Mouse (Mus musculus) cerebellum, postnatal 4 days (tissue): Measurements from ENCODE around the gene Ddx41.

ENCODE experiments used
- DNase-seq, 2 experiments: peaks; one replicate each; pipeline ENCODE4 v3.0.0; 2022; ENCODE audit warnings: low spot score in 2 of 2, mixed read lengths in 1 of 2

Ddx41 gene

DNA sequence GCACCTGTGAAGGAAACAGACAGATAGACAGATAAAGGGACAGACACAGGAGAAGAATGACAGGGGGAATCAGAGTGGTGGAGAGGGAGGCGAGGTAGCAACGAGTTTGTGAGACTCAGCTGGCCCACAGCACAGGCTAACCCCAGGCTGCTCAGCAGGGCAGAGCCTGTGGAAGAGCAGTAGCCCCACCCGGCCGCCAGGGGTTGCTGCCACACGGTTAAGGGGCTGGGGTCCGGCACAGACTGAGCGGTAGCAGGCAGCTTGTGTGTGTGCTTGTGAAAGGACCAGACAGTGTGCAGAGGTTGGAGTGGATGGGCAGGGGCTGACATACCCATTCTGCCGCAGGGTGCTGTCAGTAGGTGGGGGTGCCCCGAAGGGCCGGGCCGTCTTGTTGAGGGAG, 28.6 kb downstream of the Ddx41 start:
- no peak for DNase-seq

DNA sequence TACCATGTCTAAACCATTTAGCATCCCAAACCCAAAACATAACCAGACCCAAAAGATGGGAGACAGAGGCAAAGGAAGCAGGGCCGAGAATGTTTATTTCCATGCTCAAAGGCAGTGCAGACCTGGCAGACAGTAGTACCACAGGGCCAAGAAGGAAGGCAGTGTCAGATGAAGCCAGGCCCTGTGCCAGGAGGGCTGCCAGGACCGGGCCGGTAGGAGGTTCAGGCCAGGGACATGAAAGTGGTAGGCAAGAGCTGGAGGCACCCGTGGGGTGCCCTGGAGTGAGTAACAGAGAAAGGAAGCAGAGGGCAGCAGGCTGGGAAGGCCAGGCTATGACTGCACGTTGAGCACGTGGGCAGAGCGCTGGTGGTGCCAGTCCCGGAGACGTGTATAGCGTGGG, 29.8 kb downstream of the Ddx41 start:
- DNase-seq, result peak in 1 of 2 experiments; percentile 36

DNA sequence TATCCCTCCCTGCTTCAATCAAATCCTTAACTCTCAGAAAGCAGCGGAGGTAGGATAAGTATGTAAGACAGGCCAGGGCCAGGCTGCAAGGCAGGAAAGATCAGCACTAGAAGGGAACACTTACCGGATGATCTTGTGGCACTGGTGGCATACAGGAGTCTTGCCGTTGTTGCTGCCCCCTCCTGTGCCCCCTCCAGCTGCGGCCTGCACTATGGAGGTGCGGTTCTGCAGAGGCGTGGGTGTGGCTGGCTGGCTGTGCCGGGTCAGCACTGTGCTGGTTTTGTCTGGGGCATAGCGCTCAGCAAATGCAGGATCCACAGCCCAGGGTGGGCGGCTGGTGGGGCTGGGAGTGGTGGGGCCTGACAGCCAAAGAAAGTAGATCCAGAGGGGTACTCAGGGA, 30.6 kb downstream of the Ddx41 start:
- DNase-seq, result no peak

DNA sequence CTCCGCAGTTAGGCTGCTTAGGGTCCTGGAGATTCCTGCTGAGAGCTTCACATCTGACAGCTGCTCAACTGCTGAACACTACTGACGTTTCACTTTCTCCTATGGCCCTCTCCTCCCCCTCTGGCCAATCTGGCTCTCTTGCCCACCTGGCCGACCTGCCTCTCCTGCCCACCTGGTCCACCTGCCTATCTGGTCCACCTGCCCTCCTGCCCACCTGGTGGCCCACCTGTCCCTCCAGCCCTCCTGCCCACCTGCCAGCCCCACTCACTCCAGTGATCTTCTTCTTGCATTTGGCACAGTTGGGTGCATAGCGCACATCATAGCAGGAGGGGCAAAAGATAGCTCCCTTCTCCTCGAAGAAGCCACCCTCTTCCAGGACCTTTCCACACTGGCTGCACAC, 32.1 kb downstream of the Ddx41 start:
- DNase-seq, result no peak

DNA sequence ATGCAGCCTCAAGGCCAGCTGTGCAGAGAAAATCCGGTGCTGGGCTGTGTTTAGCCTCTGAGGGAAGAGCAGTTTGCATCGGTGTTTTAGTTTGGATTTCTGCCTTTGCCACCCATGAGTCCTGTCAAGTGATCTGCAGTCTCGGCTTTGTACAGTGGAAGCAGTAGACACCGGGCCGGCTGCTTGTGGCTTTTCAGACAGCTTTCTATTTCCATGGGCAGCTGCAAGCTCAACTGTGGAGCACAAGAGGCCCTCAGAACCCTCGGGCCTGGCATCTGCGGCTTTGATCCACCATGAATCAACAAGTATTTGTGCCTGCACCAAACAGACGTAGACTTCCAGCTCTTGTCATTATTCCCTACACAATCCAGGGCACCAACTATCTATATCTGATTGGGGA, 34.1 kb downstream of the Ddx41 start:
- DNase-seq, result no peak

DNA sequence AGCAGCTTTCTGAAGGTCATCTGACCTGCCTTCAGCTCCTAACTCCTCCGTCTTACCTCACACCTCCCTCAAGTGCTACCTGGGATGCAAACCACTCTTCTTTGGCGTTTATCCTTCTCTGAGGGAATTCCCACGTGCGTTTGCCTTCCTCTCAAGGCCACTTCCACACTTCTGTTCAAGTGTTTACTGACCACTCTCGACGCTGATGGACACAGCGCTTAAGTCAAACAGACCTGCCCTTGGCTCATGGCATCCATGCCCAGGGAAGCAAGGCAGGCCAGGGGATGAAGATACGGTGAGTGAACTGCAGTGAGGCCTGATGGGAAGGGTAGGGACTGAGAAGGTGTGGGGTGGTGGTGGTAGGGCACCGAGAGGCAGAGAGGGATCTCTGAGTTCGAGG, 35.9 kb downstream of the Ddx41 start:
- no peak for DNase-seq

DNA sequence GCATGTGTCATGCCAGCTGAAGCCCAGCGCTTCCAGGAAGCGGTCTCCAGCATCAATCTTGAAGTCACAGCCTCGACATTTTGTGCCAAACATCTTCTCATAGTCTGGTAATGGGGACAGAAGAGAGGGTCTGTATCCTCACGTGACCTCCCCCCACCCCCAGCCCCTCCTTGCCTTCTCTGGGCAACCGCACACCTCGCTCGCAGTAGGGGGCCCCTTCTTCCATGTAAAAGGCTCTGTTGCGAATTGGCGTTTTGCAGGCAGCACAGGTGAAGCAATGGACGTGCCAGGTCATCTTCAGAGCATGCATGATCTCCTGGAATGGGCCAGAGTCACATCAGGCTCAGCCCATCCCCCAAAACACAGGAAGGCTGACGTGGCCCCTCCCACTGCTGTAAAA, 37.6 kb downstream of the Ddx41 start:
- DNase-seq, result no peak

DNA sequence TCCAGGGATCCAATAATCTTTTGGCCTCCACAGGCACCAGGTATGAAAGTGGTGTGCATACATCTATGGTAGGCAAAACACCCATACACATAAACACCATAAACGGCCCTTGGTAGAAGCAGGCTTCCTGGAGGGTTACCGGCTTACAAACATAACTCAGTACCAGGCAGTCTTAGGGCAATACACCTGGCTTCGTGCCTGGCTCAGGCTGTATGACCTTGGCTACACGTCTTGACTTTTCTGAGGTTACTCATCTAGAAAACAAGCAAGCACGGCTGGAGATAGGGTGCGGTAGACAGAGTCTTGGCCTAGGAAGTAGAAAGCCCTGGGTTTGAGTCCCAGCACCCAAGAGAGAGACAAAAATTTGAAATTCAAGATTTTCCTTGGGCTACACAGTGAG, 39.8 kb downstream of the Ddx41 start:
- no peak for DNase-seq

DNA sequence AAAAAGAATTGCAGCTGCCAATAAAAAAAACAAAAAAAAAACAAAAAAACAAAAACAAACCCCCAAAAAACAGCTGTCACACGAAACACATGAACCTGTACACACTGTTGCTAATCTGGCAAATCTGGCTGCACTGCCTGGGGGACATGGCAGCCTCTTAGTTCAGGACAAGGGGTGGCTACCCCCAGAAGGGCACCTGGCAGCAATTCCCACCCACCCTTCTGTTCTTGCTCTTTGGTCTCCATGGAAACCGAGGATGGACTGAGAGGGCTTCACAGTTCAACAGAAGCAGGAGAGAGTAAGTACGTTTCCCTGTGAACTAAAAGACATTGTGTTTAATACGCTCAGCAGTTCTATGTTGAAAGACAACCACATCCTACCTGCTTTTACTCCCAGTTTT, 40.8 kb downstream of the Ddx41 start:
- DNase-seq, result no peak

DNA sequence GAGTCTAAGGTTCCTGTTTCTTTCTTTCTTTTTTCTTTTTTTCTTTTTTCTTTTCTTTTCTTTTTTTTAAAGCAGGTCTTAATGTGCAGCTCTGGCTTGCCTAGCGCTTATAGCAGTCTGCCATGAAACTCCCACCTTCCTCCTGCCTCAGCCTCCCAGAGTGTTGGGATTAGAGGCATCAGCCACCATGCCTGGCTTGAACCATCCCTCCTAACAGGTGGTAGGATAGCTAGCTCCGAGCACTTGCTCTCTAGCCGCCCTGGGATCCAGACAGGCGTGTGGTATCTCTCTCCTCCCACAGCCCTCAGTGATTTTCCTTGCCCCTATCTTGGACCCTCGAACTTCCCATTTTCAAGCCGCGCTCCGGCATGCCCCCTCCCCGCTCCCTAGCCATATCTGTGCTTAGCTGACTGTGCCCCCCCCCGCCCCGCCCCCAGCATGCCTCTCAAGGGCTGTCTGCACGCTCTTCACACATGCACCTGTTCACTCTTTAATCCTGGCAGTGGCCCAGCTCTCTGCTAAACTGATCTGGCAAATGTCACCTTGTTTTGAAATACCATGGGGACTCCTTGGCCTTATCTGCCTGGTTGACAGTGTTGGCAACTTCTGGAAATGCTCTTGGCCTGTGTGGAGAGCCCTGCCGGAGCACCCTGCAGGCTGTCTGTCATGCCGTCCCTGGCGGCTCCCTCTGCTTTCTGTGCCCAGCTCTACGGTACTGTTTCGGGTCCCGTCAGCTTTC, 41.4 kb downstream of the Ddx41 start:
- peak in 1 of 2 experiments; percentile 58 for DNase-seq

DNA sequence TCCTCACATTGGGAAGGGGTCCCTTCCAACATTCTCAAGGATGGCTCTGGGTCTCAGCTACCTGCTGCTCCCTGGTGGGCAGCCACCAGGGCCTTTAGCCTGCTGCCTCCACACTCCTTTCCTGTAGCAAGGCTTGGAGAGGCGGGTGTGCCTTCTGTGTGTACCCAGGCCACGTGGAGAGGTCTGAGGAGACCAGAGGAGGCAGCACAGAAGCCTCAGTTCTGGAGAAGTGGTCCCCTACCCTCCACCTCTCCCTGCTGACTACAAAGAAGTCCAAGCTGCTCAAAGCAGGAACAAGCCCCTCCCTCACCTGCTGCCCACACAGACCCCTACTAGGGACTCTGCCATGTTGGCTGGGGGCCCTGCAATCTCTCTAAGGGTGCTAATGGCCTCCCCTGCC, 42.2 kb downstream of the Ddx41 start:
- no peak for DNase-seq

DNA sequence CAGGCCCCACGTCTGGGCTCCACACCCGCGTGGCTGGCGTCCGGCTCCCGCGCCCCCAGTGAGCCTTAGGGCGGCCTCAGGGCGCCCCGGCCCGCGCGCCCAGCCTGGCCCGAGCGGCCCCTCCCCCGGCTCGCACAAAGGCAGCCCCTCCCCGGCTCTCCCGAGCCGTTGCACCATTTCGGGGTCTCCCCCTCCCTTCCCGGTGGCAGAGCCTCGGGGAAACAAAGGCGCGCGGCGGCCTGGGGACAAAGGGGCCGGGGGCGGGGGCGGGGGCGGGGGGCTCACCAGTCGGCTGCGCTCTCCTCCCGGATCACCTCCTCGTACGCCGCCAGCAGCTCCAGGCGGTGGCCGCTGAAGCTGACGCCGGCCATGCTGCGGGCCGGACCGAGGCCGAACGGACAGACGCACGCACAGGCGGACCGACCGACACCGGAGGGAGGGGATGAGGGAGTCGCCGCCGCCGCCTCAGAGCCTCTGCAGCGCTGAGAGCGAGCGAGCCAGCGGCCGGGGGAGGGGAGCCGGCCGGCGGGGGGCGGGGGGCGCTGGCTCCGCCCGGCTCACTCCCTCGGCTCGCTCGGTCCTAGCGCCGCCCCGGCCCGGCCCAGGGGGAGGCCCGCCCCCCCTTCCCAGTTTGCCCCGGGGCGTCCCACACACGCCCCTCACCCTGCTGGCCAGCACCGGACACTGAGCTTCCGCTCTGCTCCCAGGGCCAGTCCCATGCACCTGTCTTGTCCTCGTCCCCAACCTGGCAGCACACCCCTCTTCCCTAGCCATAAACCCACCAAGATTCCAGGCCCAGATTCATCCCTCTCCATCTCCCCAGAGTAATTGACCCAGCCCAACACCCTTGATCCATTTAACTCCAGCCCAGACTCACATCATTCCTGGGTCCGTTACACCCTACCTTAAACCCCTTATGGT, 48.6 kb downstream of the Ddx41 start, which contains the start of gene Dbn1:
Gene Dbn1 (minus strand): TSS at position 534 of the 921 bp plus-strand sequence.
- peak in 1 of 2 experiments; percentile 71 for DNase-seq

DNA sequence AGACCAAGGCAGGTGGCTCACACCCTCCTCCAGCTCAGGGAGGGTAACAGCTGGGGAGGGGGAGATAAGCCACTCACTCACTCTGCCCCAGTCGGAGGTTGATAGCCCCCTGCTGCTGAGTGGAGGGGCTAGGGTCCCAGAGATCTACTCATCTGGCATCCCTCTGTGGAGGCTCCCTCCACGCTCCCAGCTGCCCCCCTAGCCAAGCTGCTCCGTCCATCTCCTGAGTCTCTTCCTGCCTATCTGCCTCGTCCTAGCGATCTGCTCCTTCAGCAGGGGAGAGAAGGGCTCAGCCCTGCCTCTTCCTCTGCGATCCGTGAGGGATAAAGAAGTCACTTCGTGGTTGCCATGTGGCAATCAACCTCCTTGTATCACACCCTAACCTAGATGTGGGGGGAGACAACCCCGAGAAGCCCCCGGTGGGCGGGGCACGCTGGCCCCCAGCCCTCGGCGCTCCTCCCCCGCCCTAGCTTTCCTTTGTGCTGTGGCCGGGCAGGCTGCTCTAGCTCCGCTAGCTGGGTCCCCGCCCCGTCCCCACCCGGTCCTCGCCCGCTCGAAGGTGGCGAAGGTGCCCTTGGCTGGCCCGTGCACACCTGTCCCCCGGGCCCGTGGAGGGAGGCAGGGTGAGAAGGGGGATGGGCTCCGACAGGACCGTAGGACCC, 49.4 kb downstream of the Ddx41 start:
- DNase-seq, result peak in 1 of 2 experiments; percentile 57

DNA sequence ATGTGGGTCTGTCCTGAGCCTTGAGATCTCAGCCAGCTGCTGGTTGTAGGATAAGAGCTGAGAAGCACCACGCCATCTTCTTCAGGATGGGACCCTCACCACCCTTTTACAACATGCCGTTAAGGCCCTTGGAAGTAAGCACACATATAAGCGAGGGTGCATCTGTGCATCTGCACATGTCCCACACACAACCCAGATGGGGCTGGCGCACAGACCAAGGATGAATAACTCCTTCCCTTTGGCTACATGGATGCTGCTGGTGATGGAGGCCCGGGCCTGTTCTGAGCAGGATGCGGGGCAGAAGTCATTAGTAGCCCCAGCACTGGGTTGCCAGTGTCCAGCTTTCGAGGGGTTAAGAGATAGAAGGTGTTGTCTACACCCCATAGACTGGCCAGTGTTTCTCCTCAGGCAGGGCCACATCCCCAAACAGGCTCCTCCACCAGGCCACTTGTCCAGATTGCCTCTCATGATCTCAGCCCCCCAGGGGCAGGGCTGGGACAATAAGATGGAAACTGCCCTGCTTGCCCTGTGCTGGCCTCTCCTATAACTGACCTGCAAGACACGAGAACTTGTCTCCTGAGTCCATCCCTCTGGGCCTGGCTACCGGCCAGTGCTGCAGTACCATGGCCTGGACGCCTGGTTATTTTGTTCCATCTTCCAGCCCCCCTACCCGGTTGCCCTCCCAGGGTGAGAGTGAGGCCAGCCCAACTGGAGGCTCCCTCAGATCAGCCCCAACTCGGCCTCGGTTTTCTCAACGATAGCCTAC, 50.2 kb downstream of the Ddx41 start:
- peak in 1 of 2 experiments; percentile 56 for DNase-seq

DNA sequence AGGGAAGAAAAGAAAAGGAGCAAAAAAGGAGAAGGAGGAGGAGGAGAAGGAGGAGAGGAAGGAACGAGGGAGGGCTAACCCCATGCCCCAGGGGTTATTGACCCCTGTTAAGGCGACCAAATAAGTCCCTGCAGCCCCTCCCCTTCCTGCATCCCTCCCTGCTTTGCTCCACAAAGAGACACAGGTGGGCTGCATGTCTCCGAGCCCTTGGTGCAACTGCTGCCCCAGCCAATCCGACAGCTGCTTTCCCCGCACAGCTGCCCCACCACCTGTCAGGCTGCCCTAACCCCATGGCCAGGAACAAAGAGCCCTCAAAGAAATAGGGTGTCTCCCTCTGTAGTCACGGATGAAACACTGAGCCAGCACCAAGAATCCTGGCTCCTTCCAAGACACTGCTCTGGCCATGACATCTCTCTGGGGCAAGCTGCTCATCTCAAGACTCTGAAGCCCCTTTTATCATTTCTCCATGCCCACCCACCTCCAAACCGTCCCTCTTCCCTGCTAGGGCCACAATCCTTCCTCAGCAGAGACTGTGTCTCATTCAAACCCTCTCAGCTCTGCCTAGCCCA, 51.9 kb downstream of the Ddx41 start:
- no peak for DNase-seq

DNA sequence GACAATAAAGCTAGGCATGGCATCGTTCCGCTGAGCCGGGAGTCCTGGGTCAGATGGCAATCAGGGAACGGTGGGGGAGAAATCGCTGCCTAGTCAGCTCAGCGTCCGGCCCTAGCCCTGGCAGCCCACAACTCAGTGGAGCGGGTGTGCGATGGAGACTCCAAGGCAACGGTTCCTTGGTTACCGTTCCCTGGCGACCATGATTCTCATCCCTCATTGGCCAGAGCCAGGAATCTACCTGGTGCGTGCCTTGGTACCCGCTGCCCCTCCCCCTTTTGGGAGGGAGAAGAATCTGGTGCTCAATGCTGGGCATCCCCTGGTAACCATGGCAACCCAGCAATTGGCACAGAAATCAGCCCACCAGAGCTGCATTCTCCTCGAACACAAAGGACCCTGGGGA, 52.9 kb downstream of the Ddx41 start:
- peak in 1 of 2 experiments; percentile 85 for DNase-seq

DNA sequence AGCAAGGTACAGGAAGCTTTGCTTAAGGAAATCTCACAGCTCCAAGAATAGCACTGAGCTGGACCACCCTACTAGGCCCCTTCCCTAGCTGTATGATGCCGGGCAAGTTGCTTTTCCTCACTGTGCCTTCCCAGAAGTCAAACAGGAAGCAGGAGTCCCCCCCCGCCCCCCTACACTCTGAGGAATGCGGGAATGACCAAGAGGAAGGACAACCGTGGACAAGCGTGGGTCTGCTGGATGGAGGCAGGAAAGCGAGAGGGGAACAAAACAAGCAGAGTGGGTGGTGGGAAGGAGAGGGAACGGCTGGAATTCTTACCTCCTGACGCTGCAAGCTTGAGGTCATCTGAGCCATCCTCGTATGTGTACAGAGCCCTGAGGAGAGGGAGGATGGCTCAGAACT, 53.4 kb downstream of the Ddx41 start:
- DNase-seq, result no peak

DNA sequence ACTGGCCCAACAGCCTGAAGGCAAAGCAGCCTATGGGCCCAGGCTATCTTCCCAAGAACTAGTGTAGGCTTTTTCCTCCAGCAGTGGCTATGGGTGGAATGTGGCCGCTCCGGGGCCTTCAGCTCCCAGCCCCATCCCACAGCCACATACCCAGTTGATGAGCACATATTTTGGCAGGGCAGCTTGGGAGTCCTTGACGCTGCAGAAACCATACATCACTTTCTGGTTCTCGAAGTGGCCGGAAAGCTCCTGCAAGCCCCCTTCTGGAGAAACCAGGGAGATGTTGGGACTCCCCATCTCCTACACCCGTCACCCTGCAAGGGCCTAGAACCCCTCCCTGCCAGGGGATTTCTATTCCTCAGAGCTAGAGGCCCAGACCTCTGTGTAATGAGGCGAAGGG, 53.9 kb downstream of the Ddx41 start:
- DNase-seq, result no peak
